Mouse (Mus musculus): ENCODE measurements around the gene Marc2. TPM values are rescaled to one million over a fixed set of nuclear protein-coding genes. Genes with fewer than 3 reads are reported as not detected.

The Marc2 gene
- polyA plus RNA-seq, 1 experiment from 2014 or later = 137 TPM

MicroRNAs encoded within 50 kb of the gene (microRNA counts, 519-probe panel; counts per million panel counts)
- microRNA mmu-miR-1981 = 2,972 counts per million, percentile 76 among the panel's probes with 10 or more counts

Small RNA genes lying within 50 kb of the gene (microRNA-seq; reads per million reads assigned to microRNA genes)
- gene Mir1981 = 107 reads per million, percentile 52 among the genes with 10 or more reads in this experiment

Other genes starting within 250 kb of the Marc2 start
- 9.5 and 13.8 TPM in 2 replicates for gene Hlx, start 113.8 kb downstream of the Marc2 start, polyA plus RNA-seq (2015; fragmentation: Nextera tagmentation; extraction: Ambion mirVana)
- 0.29 TPM in 1 of 2 replicates, not detected in the other for gene Marc1, start 35.1 kb downstream of the Marc2 start, polyA plus RNA-seq (2015; fragmentation: Nextera tagmentation; extraction: Ambion mirVana)
- 1.1 and 1.3 TPM in 2 replicates for gene C130074G19Rik, start 36.8 kb upstream of the Marc2 start, polyA plus RNA-seq (2015; fragmentation: Nextera tagmentation; extraction: Ambion mirVana)
- gene Mark1, start 153.1 kb upstream of the Marc2 start, polyA plus RNA-seq (2015; fragmentation: Nextera tagmentation; extraction: Ambion mirVana) = 1.6 TPM in 2 replicates

Measured in heart, embryonic 16.5 days (tissue).